Mouse (Mus musculus) ZHBTc4 (cell line): ENCODE data around the gene Defb29.

ENCODE experiments used
- DNase-seq: peaks from one replicate; pipeline ENCODE4 v3.0.0-alpha.2; 2011; ENCODE audit warnings: low read depth, low spot score

The Defb29 gene

GRCm38 (mm10) chr2:152539944-152540710, at the start of gene Defb29:
TSS of gene Defb29 (minus strand) at chr2:152540098.
- DNase-seq, result peak; percentile 72

GRCm38 (mm10) chr2:152589021-152589420, 49.1 kb upstream of the Defb29 start:
- no peak for DNase-seq

- DNase-seq, result no peak
Measured at GRCm38 (mm10) chr2:152588450-152588849, 48.6 kb upstream of the Defb29 start.

- peak; percentile 48 for DNase-seq
Measured at GRCm38 (mm10) chr2:152586926-152587560, 47.1 kb upstream of the Defb29 start.

GRCm38 (mm10) chr2:152580612-152581011, 40.7 kb upstream of the Defb29 start:
- no peak for DNase-seq

- DNase-seq, result no peak
Measured at GRCm38 (mm10) chr2:152580107-152580506, 40.2 kb upstream of the Defb29 start, which contains the start of gene Defb19. TSS of gene Defb19 (minus strand) at chr2:152580312.

GRCm38 (mm10) chr2:152573484-152573883, 33.6 kb upstream of the Defb29 start:
- DNase-seq, result no peak

GRCm38 (mm10) chr2:152572114-152572794, 32.4 kb upstream of the Defb29 start, which contains the start of gene Defb21:
TSS of gene Defb21 (plus strand) at chr2:152572744.
- peak; percentile 71 for DNase-seq

GRCm38 (mm10) chr2:152570313-152570712, 30.4 kb upstream of the Defb29 start:
- DNase-seq, result no peak

GRCm38 (mm10) chr2:152569881-152570280, 30.0 kb upstream of the Defb29 start:
- DNase-seq, result no peak

GRCm38 (mm10) chr2:152569038-152569437, 29.1 kb upstream of the Defb29 start, which contains the start of gene Gm17416:
TSS of gene Gm17416 (plus strand) at chr2:152569338.
- no peak for DNase-seq

- no peak for DNase-seq
Measured at GRCm38 (mm10) chr2:152556655-152557054, 16.8 kb upstream of the Defb29 start.

- peak; percentile 72 for DNase-seq
Measured at GRCm38 (mm10) chr2:152553774-152554423, 14.0 kb upstream of the Defb29 start.

GRCm38 (mm10) chr2:152548124-152548523, 8.2 kb upstream of the Defb29 start:
- DNase-seq, result no peak

GRCm38 (mm10) chr2:152544691-152545090, 4.8 kb upstream of the Defb29 start:
- DNase-seq, result peak; percentile 70

- DNase-seq, result peak; percentile 33
Measured at GRCm38 (mm10) chr2:152543478-152543877, 3.6 kb upstream of the Defb29 start.

- peak; percentile 42 for DNase-seq
Measured at GRCm38 (mm10) chr2:152542897-152543296, 3.0 kb upstream of the Defb29 start.

GRCm38 (mm10) chr2:152541979-152542378, 2.1 kb upstream of the Defb29 start:
- no peak for DNase-seq

- no peak for DNase-seq
Measured at GRCm38 (mm10) chr2:152517981-152518380, 21.9 kb downstream of the Defb29 start, which contains the start of gene Defb28. TSS of gene Defb28 (plus strand) at chr2:152518255.

- DNase-seq, result no peak
Measured at GRCm38 (mm10) chr2:152516084-152516483, 23.8 kb downstream of the Defb29 start.

- no peak for DNase-seq
Measured at GRCm38 (mm10) chr2:152511592-152511991, 28.3 kb downstream of the Defb29 start, which contains the start of gene Defb26. TSS of gene Defb26 (minus strand) at chr2:152511692.
